Mouse (Mus musculus) hindbrain, embryonic 13.5 days (tissue): Measurements from ENCODE around the gene Slc7a14. TPM values are rescaled to one million over a fixed set of nuclear protein-coding genes. Genes with fewer than 3 reads are reported as not detected.
"Not testable (repeated sequence)": the region's sequence is repeated elsewhere in the genome, so short reads cannot be mapped to it uniquely, and the experiment has no call there.

Experiments
- ATAC-seq: fragments of 200-750 bp; cut with Nextera tagmentation; 2 replicates; pipeline ENCODE4 v1.8.0; 2017; ENCODE audit warnings: moderate TSS enrichment; ENCODE audit not compliant: low FRiP score
- H3K27ac ChIP-seq: fragments of 300-500 bp; sonication (generic); 2 replicates; pipeline ENCODE4 v1.5.1; 2015; ENCODE audit warnings: inconsistent platforms, mild to moderate bottlenecking, moderate library complexity
- H3K27me3 ChIP-seq: fragments of 300-500 bp; sonication (generic); 2 replicates; pipeline ENCODE4 v1.6.1; 2015; ENCODE audit warnings: mild to moderate bottlenecking, inconsistent platforms
- H3K36me3 ChIP-seq: fragments of 300-500 bp; sonication (generic); 2 replicates; pipeline ENCODE4 v1.6.1; 2015; ENCODE audit warnings: mild to moderate bottlenecking, inconsistent platforms
- H3K4me1 ChIP-seq: fragments of 300-500 bp; sonication (generic); replicated peaks from 2 replicates; pipeline ENCODE4 v1.6.1; 2015; ENCODE audit warnings: inconsistent platforms
- H3K4me2 ChIP-seq: fragments of 300-500 bp; sonication (generic); 2 replicates; pipeline ENCODE4 v1.6.1; 2015; ENCODE audit warnings: inconsistent platforms, mild to moderate bottlenecking, moderate library complexity
- H3K4me3 ChIP-seq: fragments of 300-500 bp; sonication (generic); 2 replicates; pipeline ENCODE4 v1.5.1; 2015; ENCODE audit warnings: mild to moderate bottlenecking, inconsistent platforms
- H3K9ac ChIP-seq: fragments of 300-500 bp; sonication (generic); 2 replicates; pipeline ENCODE4 v1.6.1; 2015; ENCODE audit warnings: mild to moderate bottlenecking, inconsistent platforms
- H3K9me3 ChIP-seq: fragments of 300-500 bp; sonication (generic); 2 replicates; pipeline ENCODE4 v1.6.1; 2016; ENCODE audit warnings: inconsistent platforms
- WGBS: fragments of 180-500 bp; shearing (Covaris S2); methylation state at CpG from one replicate; pipeline ENCODE4 v1.1.7; 2015; 5-methylcytosine and 5-hydroxymethylcytosine counted together
- polyA plus RNA-seq: library from polyadenylated mRNA; unstranded; fragments of >200 nt; fragmentation: Nextera tagmentation; extraction: Ambion mirVana; gene quantifications from 2 replicates; pipeline ENCODE4 v1.2.1, GENCODE M21; 2015

Gene Slc7a14
- polyA plus RNA-seq, 1 experiment from 2014 or later, result 3.8 TPM

GRCm38 (mm10) chr3:31287421-31287948 is 22.7 kb downstream of the Slc7a14 start:
- Histone ChIP-seq H3K4me3 (no peak overlapping the region), H3K4me1 (peaks cover 10% of the 10 kb centered on the region; the same call in 1 of the 2 replicates), H3K9ac (no peak overlapping the region), H3K27ac (no peak overlapping the region), H3K27me3 (no peaks in the 10 kb centered on the region), H3K9me3 (no peaks in the 10 kb centered on the region), H3K36me3 (no peaks in the 10 kb centered on the region), H3K4me2 (no peak overlapping the region)
- no peak for ATAC-seq
- 69% methylated on average over 3 of the region's 3 CpGs for WGBS

GRCm38 (mm10) chr3:31281116-31281515 is 29.1 kb downstream of the Slc7a14 start:
- no peak overlapping the region for H3K9ac ChIP-seq
- H3K36me3 ChIP-seq, result no peaks in the 10 kb centered on the region
- H3K4me3 ChIP-seq, result no peak overlapping the region
- ATAC-seq, result no peak
- 58% methylated on average over 2 of the region's 2 CpGs for WGBS
- H3K27ac ChIP-seq, result no peak overlapping the region
- H3K4me1 ChIP-seq, result 0 out of 2 replicates have a peak, but pooled peaks cover 5% of the 10 kb centered on the region
- H3K4me2 ChIP-seq, result no peak overlapping the region
- no peaks in the 10 kb centered on the region for H3K9me3 ChIP-seq
- H3K27me3 ChIP-seq, result no peaks in the 10 kb centered on the region

- Histone ChIP-seq H3K4me3 (no peak overlapping the region), H3K9ac (no peak overlapping the region), H3K4me1 (no peaks in the 10 kb centered on the region), H3K9me3 (no peaks in the 10 kb centered on the region), H3K4me2 (no peak overlapping the region), H3K36me3 (no peaks in the 10 kb centered on the region), H3K27me3 (no peaks in the 10 kb centered on the region), H3K27ac (no peak overlapping the region)
- no peak for ATAC-seq
- 73% methylated on average over 2 of the region's 2 CpGs for WGBS
These were observed 35.3 kb downstream of the Slc7a14 start for GRCm38 (mm10) chr3:31274875-31275274.

GRCm38 (mm10) chr3:31273247-31273646 is 36.9 kb downstream of the Slc7a14 start:
- not testable (repeated sequence) for H3K9ac ChIP-seq, H3K9me3 ChIP-seq, ATAC-seq, H3K4me2 ChIP-seq, H3K4me1 ChIP-seq, H3K36me3 ChIP-seq, H3K4me3 ChIP-seq, H3K27ac ChIP-seq, H3K27me3 ChIP-seq

GRCm38 (mm10) chr3:31272635-31273034 is 37.5 kb downstream of the Slc7a14 start:
- no peaks in the 10 kb centered on the region for H3K36me3 ChIP-seq
- H3K4me2 ChIP-seq, result no peak overlapping the region
- ATAC-seq, result no peak
- no peak overlapping the region for H3K4me3 ChIP-seq
- H3K27ac ChIP-seq, result no peak overlapping the region
- H3K9me3 ChIP-seq, result no peaks in the 10 kb centered on the region
- H3K4me1 ChIP-seq, result no peaks in the 10 kb centered on the region
- no peak overlapping the region for H3K9ac ChIP-seq
- WGBS, result 78% methylated on average over 2 of the region's 2 CpGs
- no peaks in the 10 kb centered on the region for H3K27me3 ChIP-seq

GRCm38 (mm10) chr3:31269551-31270317 is 40.4 kb downstream of the Slc7a14 start:
- Histone ChIP-seq H3K27ac (no peak overlapping the region), H3K4me1 (no peaks in the 10 kb centered on the region), H3K27me3 (no peaks in the 10 kb centered on the region), H3K9me3 (no peaks in the 10 kb centered on the region), H3K9ac (no peak overlapping the region), H3K4me2 (no peak overlapping the region), H3K36me3 (no peaks in the 10 kb centered on the region), H3K4me3 (no peak overlapping the region)
- whole genome bisulfite sequencing, result 78% methylated on average over 4 of the region's 4 CpGs
- no peak for ATAC-seq

- no peak overlapping the region for H3K27ac ChIP-seq
- no peak overlapping the region for H3K4me2 ChIP-seq
- H3K9me3 ChIP-seq, result no peaks in the 10 kb centered on the region
- H3K27me3 ChIP-seq, result no peaks in the 10 kb centered on the region
- no peaks in the 10 kb centered on the region for H3K36me3 ChIP-seq
- no peak overlapping the region for H3K9ac ChIP-seq
- no peaks in the 10 kb centered on the region for H3K4me1 ChIP-seq
- WGBS, result 91% methylated on average over 2 of the region's 2 CpGs
- H3K4me3 ChIP-seq, result no peak overlapping the region
- no peak for ATAC-seq
These were observed 42.3 kb downstream of the Slc7a14 start for GRCm38 (mm10) chr3:31267921-31268320.

- Histone ChIP-seq H3K9me3 (no peaks in the 10 kb centered on the region), H3K9ac (no peak overlapping the region), H3K36me3 (no peaks in the 10 kb centered on the region), H3K27ac (no peak overlapping the region), H3K27me3 (no peaks in the 10 kb centered on the region), H3K4me1 (no peaks in the 10 kb centered on the region), H3K4me2 (no peak overlapping the region), H3K4me3 (no peak overlapping the region)
- no peak for ATAC-seq
- 86% methylated on average over 7 of the region's 7 CpGs for WGBS
These were observed 43.2 kb downstream of the Slc7a14 start for GRCm38 (mm10) chr3:31266941-31267340.

- no peak overlapping the region for H3K9ac ChIP-seq
- no peak overlapping the region for H3K27ac ChIP-seq
- H3K27me3 ChIP-seq, result no peaks in the 10 kb centered on the region
- H3K9me3 ChIP-seq, result no peaks in the 10 kb centered on the region
- H3K36me3 ChIP-seq, result no peaks in the 10 kb centered on the region
- WGBS, result 88% methylated on average over 3 of the region's 3 CpGs
- no peak overlapping the region for H3K4me3 ChIP-seq
- no peak for ATAC-seq
- H3K4me1 ChIP-seq, result 0 out of 2 replicates have a peak, but pooled peaks cover 7% of the 10 kb centered on the region
- H3K4me2 ChIP-seq, result no peak overlapping the region
These were observed 46.6 kb downstream of the Slc7a14 start for GRCm38 (mm10) chr3:31263535-31263934.

GRCm38 (mm10) chr3:31261418-31262014 is 48.7 kb downstream of the Slc7a14 start:
- Histone ChIP-seq H3K4me2 (no peak overlapping the region), H3K27me3 (no peaks in the 10 kb centered on the region), H3K36me3 (peaks cover 8% of the 10 kb centered on the region; the same call in 1 of the 2 replicates), H3K4me3 (no peak overlapping the region), H3K4me1 (0 out of 2 replicates have a peak, but pooled peaks cover 7% of the 10 kb centered on the region), H3K27ac (0 out of 2 replicates have a peak overlapping the region, but pooled peaks have one; percentile 20), H3K9me3 (no peaks in the 10 kb centered on the region), H3K9ac (no peak overlapping the region)
- ATAC-seq, result no peak
- WGBS, result 67% methylated on average over 7 of the region's 7 CpGs

- H3K27ac ChIP-seq, result no peak overlapping the region
- ATAC-seq, result 0 out of 2 replicates have a peak, but pooled peaks have one; percentile 5
- WGBS, result 53% methylated on average over 3 of the region's 3 CpGs
- H3K36me3 ChIP-seq, result peaks cover 8% of the 10 kb centered on the region; the same call in 1 of the 2 replicates
- 0 out of 2 replicates have a peak, but pooled peaks cover 7% of the 10 kb centered on the region for H3K4me1 ChIP-seq
- H3K27me3 ChIP-seq, result no peaks in the 10 kb centered on the region
- H3K4me2 ChIP-seq, result no peak overlapping the region
- H3K9ac ChIP-seq, result no peak overlapping the region
- H3K9me3 ChIP-seq, result no peaks in the 10 kb centered on the region
- no peak overlapping the region for H3K4me3 ChIP-seq
These were observed 49.2 kb downstream of the Slc7a14 start for GRCm38 (mm10) chr3:31260964-31261346.

GRCm38 (mm10) chr3:31260329-31260963 is 49.7 kb downstream of the Slc7a14 start:
- Histone ChIP-seq H3K9ac (no peak overlapping the region), H3K27ac (no peak overlapping the region), H3K4me1 (0 out of 2 replicates have a peak, but pooled peaks cover 7% of the 10 kb centered on the region), H3K4me2 (no peak overlapping the region), H3K36me3 (peaks cover 8% of the 10 kb centered on the region; the same call in 1 of the 2 replicates), H3K27me3 (no peaks in the 10 kb centered on the region), H3K4me3 (no peak overlapping the region), H3K9me3 (no peaks in the 10 kb centered on the region)
- peak; percentile 27 for ATAC-seq
- 18% methylated on average over 7 of the region's 7 CpGs for WGBS
